Mouse (Mus musculus) stomach, embryonic 15.5 days (tissue): ENCODE results near the gene Mgrn1. TPM values are rescaled to one million over a fixed set of nuclear protein-coding genes. Genes with fewer than 3 reads are reported as not detected.

Source experiments
- ATAC-seq: fragments of 200-750 bp; cut with Nextera tagmentation; 2 replicates; pipeline ENCODE4 v1.8.0; 2017; ENCODE audit warnings: low read depth, moderate number of reproducible peaks, moderate TSS enrichment; ENCODE audit not compliant: insufficient read depth, low FRiP score
- H3K27ac ChIP-seq: fragments of 300-500 bp; sonication (generic); 2 replicates; pipeline ENCODE4 v1.5.1; 2015; ENCODE audit warnings: mild to moderate bottlenecking, inconsistent platforms
- H3K27me3 ChIP-seq: fragments of 300-500 bp; sonication (generic); replicated peaks from 2 replicates; pipeline ENCODE4 v1.6.1; 2015; ENCODE audit warnings: inconsistent platforms
- H3K36me3 ChIP-seq: fragments of 300-500 bp; sonication (generic); 2 replicates; pipeline ENCODE4 v1.6.1; 2015; ENCODE audit warnings: inconsistent platforms
- H3K4me1 ChIP-seq: fragments of 300-500 bp; sonication (generic); 2 replicates; pipeline ENCODE4 v1.6.1; 2015; ENCODE audit warnings: inconsistent platforms
- H3K4me2 ChIP-seq: fragments of 300-500 bp; sonication (generic); 2 replicates; pipeline ENCODE4 v1.6.1; 2015; ENCODE audit warnings: mild to moderate bottlenecking, inconsistent platforms
- H3K4me3 ChIP-seq: fragments of 300-500 bp; sonication (generic); replicated peaks from 2 replicates; pipeline ENCODE4 v1.5.1; 2015; ENCODE audit warnings: inconsistent platforms
- H3K9ac ChIP-seq: fragments of 300-500 bp; sonication (generic); 2 replicates; pipeline ENCODE4 v1.6.1; 2015; ENCODE audit warnings: inconsistent platforms
- H3K9me3 ChIP-seq: fragments of 300-500 bp; sonication (generic); 2 replicates; pipeline ENCODE4 v1.6.1; 2016; ENCODE audit warnings: inconsistent platforms
- WGBS: fragments of 180-500 bp; shearing (Covaris S2); methylation state at CpG from one replicate; pipeline ENCODE4 v1.1.7; 2015; 5-methylcytosine and 5-hydroxymethylcytosine counted together
- polyA plus RNA-seq: library from polyadenylated mRNA; unstranded; fragments of >200 nt; fragmentation: Nextera tagmentation; extraction: Ambion mirVana; gene quantifications from 2 replicates; pipeline ENCODE4 v1.2.1, GENCODE M21; 2015

The Mgrn1 gene
- polyA plus RNA-seq, 1 experiment from 2014 or later = 75.7 TPM

GRCm38 (mm10) chr16:4935931-4936703 lies 50.1 kb downstream of the Mgrn1 start:
- H3K9ac ChIP-seq = no peak overlapping the region
- no peak for ATAC-seq
- H3K9me3 ChIP-seq = no peaks in the 10 kb centered on the region
- peak overlapping the region; percentile 69 for H3K27ac ChIP-seq
- 81% methylated on average over 10 of the region's 10 CpGs for WGBS
- H3K4me2 ChIP-seq = no peak overlapping the region
- peaks cover 58% of the 10 kb centered on the region for H3K36me3 ChIP-seq
- H3K4me3 ChIP-seq = no peak overlapping the region
- peaks cover 11% of the 10 kb centered on the region for H3K4me1 ChIP-seq
- no peaks in the 10 kb centered on the region for H3K27me3 ChIP-seq

GRCm38 (mm10) chr16:4937351-4938190 lies 51.5 kb downstream of the Mgrn1 start:
- peaks cover 60% of the 10 kb centered on the region for H3K36me3 ChIP-seq
- H3K4me3 ChIP-seq = no peak overlapping the region
- H3K4me1 ChIP-seq = peaks cover 11% of the 10 kb centered on the region
- WGBS = 87% methylated on average over 8 of the region's 8 CpGs
- H3K9ac ChIP-seq = no peak overlapping the region
- no peaks in the 10 kb centered on the region for H3K27me3 ChIP-seq
- no peaks in the 10 kb centered on the region for H3K9me3 ChIP-seq
- H3K4me2 ChIP-seq = no peak overlapping the region
- no peak overlapping the region for H3K27ac ChIP-seq
- no peak for ATAC-seq

- Histone ChIP-seq H3K4me3 (peak within 1 kb of the TSS; percentile 61), H3K36me3 (peaks cover 58% of the 10 kb centered on the region), H3K9me3 (no peaks in the 10 kb centered on the region), H3K9ac (peak within 1 kb of the TSS; percentile 72), H3K27ac (peak within 1 kb of the TSS; percentile 64), H3K4me2 (peak within 1 kb of the TSS; percentile 73), H3K4me1 (peaks cover 11% of the 10 kb centered on the region), H3K27me3 (no peaks in the 10 kb centered on the region)
- no peak for ATAC-seq
- 2% methylated on average over 2 of the region's 2 CpGs for WGBS
Observed at GRCm38 (mm10) chr16:4938461-4938860, 52.4 kb downstream of the Mgrn1 start, which contains the start of gene Nudt16l1. TSS of gene Nudt16l1 (plus strand) at chr16:4938761.

GRCm38 (mm10) chr16:4938989-4939388 lies 52.9 kb downstream of the Mgrn1 start:
- Histone ChIP-seq H3K9me3 (no peaks in the 10 kb centered on the region), H3K4me2 (peak overlapping the region; percentile 73), H3K9ac (peak overlapping the region; percentile 72), H3K4me1 (peaks cover 11% of the 10 kb centered on the region), H3K4me3 (peak overlapping the region; percentile 61), H3K27ac (peak overlapping the region; percentile 64), H3K27me3 (no peaks in the 10 kb centered on the region), H3K36me3 (peaks cover 59% of the 10 kb centered on the region)
- under 1% methylated on average over 28 of the region's 28 CpGs for WGBS
- ATAC-seq = peak; percentile 92

GRCm38 (mm10) chr16:4939412-4939811 lies 53.4 kb downstream of the Mgrn1 start:
- 2% methylated on average over 16 of the region's 16 CpGs for WGBS
- Histone ChIP-seq H3K4me3 (peak overlapping the region; percentile 61), H3K36me3 (peaks cover 57% of the 10 kb centered on the region), H3K4me1 (peaks cover 11% of the 10 kb centered on the region), H3K27ac (peak overlapping the region; percentile 64), H3K4me2 (peak overlapping the region; percentile 73), H3K27me3 (no peaks in the 10 kb centered on the region), H3K9me3 (no peaks in the 10 kb centered on the region), H3K9ac (peak overlapping the region; percentile 72)
- ATAC-seq = peak; percentile 62

- H3K4me3 ChIP-seq = 0 out of 2 replicates have a peak overlapping the region, but pooled peaks have one; percentile 61
- peaks cover 52% of the 10 kb centered on the region for H3K36me3 ChIP-seq
Observed at GRCm38 (mm10) chr16:4940311-4940850, 54.3 kb downstream of the Mgrn1 start.

GRCm38 (mm10) chr16:4941016-4941415 lies 55.0 kb downstream of the Mgrn1 start:
- H3K9ac ChIP-seq = no peak overlapping the region
- H3K36me3 ChIP-seq = peaks cover 55% of the 10 kb centered on the region
- no peaks in the 10 kb centered on the region for H3K27me3 ChIP-seq
- no peak overlapping the region for H3K27ac ChIP-seq
- ATAC-seq = no peak
- peaks cover 11% of the 10 kb centered on the region for H3K4me1 ChIP-seq
- H3K9me3 ChIP-seq = no peaks in the 10 kb centered on the region
- no peak overlapping the region for H3K4me3 ChIP-seq
- no peak overlapping the region for H3K4me2 ChIP-seq

More at GRCm38 (mm10) chr16:4940311-4940850, 54.3 kb downstream of the Mgrn1 start:
- no peak for ATAC-seq
- peaks cover 11% of the 10 kb centered on the region for H3K4me1 ChIP-seq
- H3K27me3 ChIP-seq = no peaks in the 10 kb centered on the region
- H3K4me2 ChIP-seq = peak overlapping the region; percentile 73
- WGBS = 89% methylated on average over 10 of the region's 10 CpGs
- no peaks in the 10 kb centered on the region for H3K9me3 ChIP-seq
- no peak overlapping the region for H3K27ac ChIP-seq
- H3K9ac ChIP-seq = no peak overlapping the region

- Histone ChIP-seq H3K4me2 (no peak overlapping the region), H3K4me3 (no peak overlapping the region), H3K9me3 (no peaks in the 10 kb centered on the region), H3K27ac (no peak overlapping the region), H3K27me3 (no peaks in the 10 kb centered on the region), H3K4me1 (peaks cover 11% of the 10 kb centered on the region), H3K9ac (no peak overlapping the region), H3K36me3 (peaks cover 52% of the 10 kb centered on the region)
- ATAC-seq = no peak
- WGBS = 89% methylated on average over 8 of the region's 8 CpGs
Observed at GRCm38 (mm10) chr16:4942868-4943267, 56.8 kb downstream of the Mgrn1 start.

- no peak overlapping the region for H3K4me2 ChIP-seq
- no peak overlapping the region for H3K9ac ChIP-seq
- H3K27ac ChIP-seq = no peak overlapping the region
- H3K4me1 ChIP-seq = peaks cover 11% of the 10 kb centered on the region
- no peak overlapping the region for H3K4me3 ChIP-seq
- ATAC-seq = no peak
- no peaks in the 10 kb centered on the region for H3K9me3 ChIP-seq
- H3K27me3 ChIP-seq = no peaks in the 10 kb centered on the region
- WGBS = 85% methylated on average over 3 of the region's 3 CpGs
- peaks cover 56% of the 10 kb centered on the region for H3K36me3 ChIP-seq
Observed at GRCm38 (mm10) chr16:4943431-4943830, 57.4 kb downstream of the Mgrn1 start.

GRCm38 (mm10) chr16:4945415-4945814 lies 59.4 kb downstream of the Mgrn1 start:
- no peak overlapping the region for H3K9ac ChIP-seq
- WGBS = 77% methylated on average over 4 of the region's 4 CpGs
- peaks cover 57% of the 10 kb centered on the region for H3K36me3 ChIP-seq
- no peak overlapping the region for H3K4me2 ChIP-seq
- no peak overlapping the region for H3K4me3 ChIP-seq
- no peaks in the 10 kb centered on the region for H3K9me3 ChIP-seq
- no peak for ATAC-seq
- H3K27ac ChIP-seq = no peak overlapping the region
- 0 out of 2 replicates have a peak, but pooled peaks cover under 1% of the 10 kb centered on the region for H3K4me1 ChIP-seq
- H3K27me3 ChIP-seq = no peaks in the 10 kb centered on the region

- Histone ChIP-seq H3K36me3 (peaks cover 54% of the 10 kb centered on the region), H3K9me3 (no peaks in the 10 kb centered on the region), H3K27ac (no peak overlapping the region), H3K4me1 (no peaks in the 10 kb centered on the region), H3K4me3 (no peak overlapping the region), H3K27me3 (no peaks in the 10 kb centered on the region), H3K9ac (no peak overlapping the region), H3K4me2 (no peak overlapping the region)
- 86% methylated on average over 3 of the region's 3 CpGs for WGBS
- no peak for ATAC-seq
Observed at GRCm38 (mm10) chr16:4946155-4946554, 60.1 kb downstream of the Mgrn1 start.

- Histone ChIP-seq H3K27me3 (no peaks in the 10 kb centered on the region), H3K4me3 (no peak overlapping the region), H3K4me1 (no peaks in the 10 kb centered on the region), H3K9ac (no peak overlapping the region), H3K36me3 (peaks cover 50% of the 10 kb centered on the region), H3K27ac (no peak overlapping the region), H3K4me2 (no peak overlapping the region), H3K9me3 (no peaks in the 10 kb centered on the region)
- ATAC-seq = no peak
- 78% methylated on average over 4 of the region's 4 CpGs for WGBS
Observed at GRCm38 (mm10) chr16:4947378-4947777, 61.3 kb downstream of the Mgrn1 start.
